Comparison of ENCODE assay signal across 18 mouse cellular contexts in genomic region chr2:163194015-163194414, GRCm38 (mm10). TPM values are rescaled to one million over a fixed set of nuclear protein-coding genes. Genes with fewer than 3 reads are reported as not detected.
A peak's percentile ranks its signal among the peaks of the same experiment; 100 is the strongest.
DNase-seq lines count a peak whose midpoint lies in the region; ATAC-seq and TF ChIP-seq lines count a peak whose summit lies in the region.
"Had no signal": no experiment of that assay in that cellular context is flagged by ENCODE, and none has a peak within 500 bp of the region (broad histone marks: within the 10 kb centered on the region; RNA-seq: fewer than 3 reads in every experiment).

No protein-coding gene starts in this region.

- no peaks in the 10 kb centered on the region for H3K36me3 ChIP-seq in midbrain, embryonic 10.5 days
- H3K36me3 ChIP-seq in midbrain, postnatal 0 days (ENCODE audit: insufficient read depth, low read length) = no peaks in the 10 kb centered on the region
- H3K36me3 ChIP-seq in limb, embryonic 15.5 days = no peaks in the 10 kb centered on the region
- H3K36me3 ChIP-seq: heart, embryonic 15.5 days had no signal

- H3K9ac ChIP-seq in midbrain, postnatal 0 days (replicated peaks; ENCODE audit: low read length, poor library complexity, severe bottlenecking) = no peak overlapping the region
- no peak overlapping the region for H3K9ac ChIP-seq in limb, embryonic 15.5 days
- H3K9ac ChIP-seq: heart, embryonic 15.5 days; liver, embryonic 14.5 days had no signal

- peaks cover 23% of the 10 kb centered on the region for H3K27me3 ChIP-seq in midbrain, embryonic 10.5 days (ENCODE audit: low read depth, poor library complexity, severe bottlenecking)
- H3K27me3 ChIP-seq in midbrain, postnatal 0 days (ENCODE audit: insufficient read depth, low read length) = no peaks in the 10 kb centered on the region; the same call in 1 of the 2 replicates
- H3K27me3 ChIP-seq in limb, embryonic 15.5 days = 0 out of 2 replicates have a peak, but pooled peaks cover 4% of the 10 kb centered on the region

- H3K4me1 ChIP-seq in midbrain, embryonic 10.5 days = peaks cover 97% of the 10 kb centered on the region
- H3K4me1 ChIP-seq in midbrain, postnatal 0 days (ENCODE audit: insufficient read depth, low read length) = 0 out of 2 replicates have a peak, but pooled peaks cover 3% of the 10 kb centered on the region
- H3K4me1 ChIP-seq in limb, embryonic 15.5 days = peaks cover 13% of the 10 kb centered on the region
- H3K4me1 ChIP-seq: heart, embryonic 15.5 days had no signal

- DNase-seq in embryo, embryonic 11 days = peak; percentile 11
- no peak for DNase-seq in embryo, embryonic 10.5 days (ENCODE audit: low spot score)
- DNase-seq in midbrain, embryonic 10.5 days (ENCODE audit: low spot score) = no peak
- DNase-seq in midbrain, postnatal 0 days (ENCODE audit: low spot score) = no peak
- DNase-seq in Muller cell, postnatal 12 days (ENCODE audit: inconsistent ontology term) = peak; percentile 78
- no peak for DNase-seq in frontal cortex, postnatal 14 days (ENCODE audit: low spot score in 2 of 2)
- no peak for DNase-seq in left cerebral cortex, postnatal 4 days
- DNase-seq: adrenal gland, adult 8-10 months; cerebellum, adult 11-12 months; gastrocnemius, postnatal 10 days; heart, adult 2 months had no signal

- intact Hi-C loops in left cerebral cortex, postnatal 4 days (cut with DNase I) = no loop called here

- no peak overlapping the region for H3K4me2 ChIP-seq in midbrain, postnatal 0 days (ENCODE audit: low read depth, low read length, poor library complexity, severe bottlenecking)
- no peak overlapping the region for H3K4me2 ChIP-seq in limb, embryonic 15.5 days
- H3K4me2 ChIP-seq: heart, embryonic 15.5 days had no signal

- ATAC-seq in midbrain, postnatal 0 days (ENCODE audit: low FRiP score) = no peak
- ATAC-seq in limb, embryonic 15.5 days (ENCODE audit: insufficient number of reproducible peaks, low FRiP score, low TSS enrichment, low read depth) = no peak
- ATAC-seq: forebrain, embryonic 16.5 days had no signal

- no peaks in the 10 kb centered on the region for H3K9me3 ChIP-seq in midbrain, embryonic 10.5 days (replicated peaks)
- no peaks in the 10 kb centered on the region for H3K9me3 ChIP-seq in midbrain, postnatal 0 days (ENCODE audit: low read length)
- no peaks in the 10 kb centered on the region for H3K9me3 ChIP-seq in limb, embryonic 15.5 days
- H3K9me3 ChIP-seq: heart, embryonic 15.5 days had no signal

- H3K27ac ChIP-seq in midbrain, embryonic 10.5 days (replicated peaks) = peak overlapping the region; percentile 93
- no peak overlapping the region for H3K27ac ChIP-seq in midbrain, postnatal 0 days (ENCODE audit: low read depth, low read length)
- H3K27ac ChIP-seq in limb, embryonic 15.5 days = 0 out of 2 replicates have a peak overlapping the region, but pooled peaks have one; percentile 2
- H3K27ac ChIP-seq: heart, adult 2 months; heart, embryonic 15.5 days; layer of hippocampus, adult 2 months; liver, embryonic 14.5 days had no signal

- no peak for TF ChIP-seq CTCF in midbrain, postnatal 0 days (IDR thresholded peaks at IDR 0.05)

- H3K4me3 ChIP-seq in midbrain, embryonic 10.5 days = no peak overlapping the region
- no peak overlapping the region for H3K4me3 ChIP-seq in midbrain, postnatal 0 days (ENCODE audit: low read depth, low read length)
- H3K4me3 ChIP-seq in limb, embryonic 15.5 days = no peak overlapping the region
- H3K4me3 ChIP-seq: heart, adult 2 months; heart, embryonic 15.5 days; layer of hippocampus, adult 2 months had no signal

- 54% methylated on average over 2 of the region's 2 CpGs for WGBS in midbrain, embryonic 10.5 days
- WGBS in midbrain, postnatal 0 days = 34% methylated on average over 2 of the region's 2 CpGs
- 45% methylated on average over 2 of the region's 2 CpGs for WGBS in limb, embryonic 15.5 days

RNA-seq across cellular contexts. Expression of gene Tox2, which starts 8.9 kb away (rescaled TPM):
- polyA plus RNA-seq in midbrain, embryonic 10.5 days (2016; fragmentation: Nextera tagmentation; extraction: Ambion mirVana) = 45.5 and 52.3 TPM in 2 replicates
- 7.6 and 14.3 TPM in 2 replicates for total RNA-seq in midbrain, postnatal 0 days (2014; rRNA removed)
- polyA plus RNA-seq in midbrain, postnatal 0 days (2015; fragmentation: Nextera tagmentation; extraction: Ambion mirVana) = 57.0 and 64.7 TPM in 2 replicates
- polyA plus RNA-seq in limb, embryonic 15.5 days (2015; fragmentation: Nextera tagmentation; extraction: Ambion mirVana) = 4.4 and 5.2 TPM in 2 replicates
- total RNA-seq in left cerebral cortex, postnatal 4 days (2021) = 10 to 100 TPM; 18.3 to 23.0 TPM
- total RNA-seq: hematopoietic stem cell, adult 5-6 weeks; MEL had no signal

Comparison
In these comparisons a context has a peak if more than half of its experiments do, and no peak if none do; other contexts are left out.
1. DNase-seq: peak in embryo, embryonic 11 days (single experiment) and Muller cell, postnatal 12 days (single experiment); none in embryo, embryonic 10.5 days (single experiment), midbrain, embryonic 10.5 days (single experiment), midbrain, postnatal 0 days (single experiment), frontal cortex, postnatal 14 days (0 of 2) and left cerebral cortex, postnatal 4 days (single experiment).